Mouse (Mus musculus) right cerebral cortex, adult 18-20 months (tissue): ENCODE measurements around the gene Rhebl1.

Experiments
- DNase-seq: peaks from one replicate; pipeline ENCODE4 v3.0.0; 2022; ENCODE audit warnings: mixed read lengths

Rhebl1 gene

GRCm38 (mm10) chr15:98849165-98849564, 45.2 kb downstream of the Rhebl1 start:
- no peak for DNase-seq

GRCm38 (mm10) chr15:98846140-98846539, 48.2 kb downstream of the Rhebl1 start:
- no peak for DNase-seq

GRCm38 (mm10) chr15:98845149-98845548, 49.2 kb downstream of the Rhebl1 start:
- DNase-seq: no peak

GRCm38 (mm10) chr15:98843595-98844223, 50.6 kb downstream of the Rhebl1 start:
- no peak for DNase-seq

- no peak for DNase-seq
Measured at GRCm38 (mm10) chr15:98839671-98840585, 54.4 kb downstream of the Rhebl1 start.

GRCm38 (mm10) chr15:98839161-98839560, 55.2 kb downstream of the Rhebl1 start:
- DNase-seq: no peak

- DNase-seq: no peak
Measured at GRCm38 (mm10) chr15:98837743-98838103, 56.6 kb downstream of the Rhebl1 start.

- DNase-seq: no peak
Measured at GRCm38 (mm10) chr15:98837006-98837742, 57.2 kb downstream of the Rhebl1 start.

GRCm38 (mm10) chr15:98835291-98835690, 59.0 kb downstream of the Rhebl1 start:
- no peak for DNase-seq

- DNase-seq: no peak
Measured at GRCm38 (mm10) chr15:98834059-98834458, 60.3 kb downstream of the Rhebl1 start.

GRCm38 (mm10) chr15:98833281-98833680, 61.1 kb downstream of the Rhebl1 start:
- no peak for DNase-seq

- no peak for DNase-seq
Measured at GRCm38 (mm10) chr15:98832161-98833058, 61.9 kb downstream of the Rhebl1 start.

- no peak for DNase-seq
Measured at GRCm38 (mm10) chr15:98831684-98832035, 62.7 kb downstream of the Rhebl1 start.

- DNase-seq: peak; percentile 97
Measured at GRCm38 (mm10) chr15:98830736-98831683, 63.3 kb downstream of the Rhebl1 start, which contains the start of gene Prkag1. TSS of gene Prkag1 (minus strand) at chr15:98831521.
